Mouse (Mus musculus) cortical plate, adult 2 months (tissue): ENCODE data around the gene Rarres1.

Experiments used
- CTCF ChIP-seq: fragments of 200-500 bp; IDR thresholded peaks from 2 replicates; pipeline ENCODE4 v1.5.1; 2011; ENCODE audit warnings: mild to moderate bottlenecking, control low read depth, low read length; ENCODE audit not compliant: insufficient read depth; ENCODE audit errors: extremely low read depth
- POLR2A ChIP-seq: fragments of 200-500 bp; IDR thresholded peaks from 2 replicates; pipeline ENCODE4 v1.6.1; 2011; ENCODE audit warnings: mild to moderate bottlenecking, low read length, control low read depth; ENCODE audit not compliant: insufficient read depth; ENCODE audit errors: extremely low read depth

DNA sequence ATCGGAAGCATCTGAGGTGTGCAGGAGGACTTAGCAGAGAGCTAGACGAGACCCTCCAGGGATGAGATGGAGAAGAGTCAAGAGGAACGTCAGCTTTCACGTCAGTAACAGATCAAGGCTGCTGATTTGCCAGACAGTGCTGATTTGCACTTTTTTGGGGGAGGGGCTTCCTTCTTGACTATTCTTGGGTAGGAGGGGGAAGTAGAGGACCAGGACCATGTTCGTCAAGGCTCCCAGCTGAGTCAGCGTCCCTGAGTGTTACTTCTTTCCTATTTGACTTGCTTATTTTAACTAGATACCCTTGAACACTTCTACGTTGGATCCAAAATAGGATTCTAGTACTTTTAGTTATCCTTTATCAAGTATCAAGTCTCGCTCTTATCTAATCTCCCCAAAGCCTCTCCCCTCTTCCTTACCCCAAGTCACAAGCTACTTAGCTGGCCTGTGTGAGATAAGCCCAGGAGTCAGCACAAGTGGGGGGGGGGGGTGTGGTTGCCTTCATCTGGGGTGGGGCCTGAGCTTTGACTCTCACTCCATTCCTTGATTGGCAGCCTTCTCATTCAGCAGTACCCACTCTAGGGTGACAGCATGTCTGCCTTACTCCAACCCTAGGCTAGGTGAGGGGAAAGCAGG is 16.4 kb downstream of the Rarres1 start:
- no peak for TF ChIP-seq CTCF
- TF ChIP-seq POLR2A = no peak
